Mouse (Mus musculus) embryonic facial prominence, embryonic 11.5 days (tissue): Measurements from ENCODE around the gene Mcpt8. TPM values are rescaled to one million over a fixed set of nuclear protein-coding genes. Genes with fewer than 3 reads are reported as not detected.
"Not testable (repeated sequence)": the region's sequence is repeated elsewhere in the genome, so short reads cannot be mapped to it uniquely, and the experiment has no call there.

Experiments used
- ATAC-seq: fragments of 200-750 bp; cut with Nextera tagmentation; replicated peaks from 2 replicates; pipeline ENCODE4 v1.8.0; 2017; ENCODE audit warnings: low read depth; ENCODE audit not compliant: insufficient number of reproducible peaks, low FRiP score, low TSS enrichment
- DNase-seq: peaks from one replicate; pipeline ENCODE4 v3.0.0-alpha.2; 2015; ENCODE audit warnings: low spot score
- H3K27ac ChIP-seq: fragments of 300-500 bp; sonication (generic); replicated peaks from 2 replicates; pipeline ENCODE4 v1.5.1; 2014; ENCODE audit warnings: mild to moderate bottlenecking, low read depth, low read length, control low read depth
- H3K27me3 ChIP-seq: fragments of 300-500 bp; sonication (generic); 2 replicates; pipeline ENCODE4 v1.6.1; 2014; ENCODE audit warnings: mild to moderate bottlenecking, low read length, moderate library complexity, mixed read lengths; ENCODE audit not compliant: control insufficient read depth, insufficient read depth
- H3K36me3 ChIP-seq: fragments of 300-500 bp; sonication (generic); replicated peaks from 2 replicates; pipeline ENCODE4 v1.6.1; 2014; ENCODE audit warnings: low read depth, mild to moderate bottlenecking, low read length, moderate library complexity, mixed read lengths; ENCODE audit not compliant: control insufficient read depth, insufficient read depth
- H3K4me1 ChIP-seq: fragments of 300-500 bp; sonication (generic); 2 replicates; pipeline ENCODE4 v1.6.1; 2014; ENCODE audit warnings: low read length, mixed read lengths; ENCODE audit not compliant: control insufficient read depth, insufficient read depth
- H3K4me2 ChIP-seq: fragments of 300-500 bp; sonication (generic); 2 replicates; pipeline ENCODE4 v1.6.1; 2014; ENCODE audit warnings: low read depth, mild to moderate bottlenecking, control low read depth, low read length, moderate library complexity
- H3K4me3 ChIP-seq: fragments of 300-500 bp; sonication (generic); 2 replicates; pipeline ENCODE4 v1.5.1; 2014; ENCODE audit warnings: low read depth, low read length, control low read depth
- H3K9ac ChIP-seq: fragments of 300-500 bp; sonication (generic); replicated peaks from 2 replicates; pipeline ENCODE4 v1.6.1; 2014; ENCODE audit warnings: mild to moderate bottlenecking, control low read depth, low read length
- H3K9me3 ChIP-seq: fragments of 300-500 bp; sonication (generic); replicated peaks from 2 replicates; pipeline ENCODE4 v1.6.1; 2016; ENCODE audit warnings: mild to moderate bottlenecking, low read length, inconsistent platforms, mixed read lengths; ENCODE audit not compliant: control insufficient read depth
- WGBS: fragments of 180-500 bp; shearing (Covaris S2); extraction: QIAGEN DNeasy Blood & Tissue Kit; methylation state at CpG from one replicate; pipeline ENCODE4 v1.1.7; 2014; 5-methylcytosine and 5-hydroxymethylcytosine counted together
- microRNA-seq: library from miRNA; unstranded; fragments of <30 nt; microRNA quantifications from one replicate; pipeline ENCODE4, GENCODE M21; 2016; ENCODE audit warnings: borderline number of aligned reads
- polyA plus RNA-seq: library from polyadenylated mRNA; unstranded; fragments of >200 nt; fragmentation: Nextera tagmentation; extraction: Ambion mirVana; gene quantifications from 2 replicates; pipeline ENCODE4 v1.2.1, GENCODE M21; 2014

Gene Mcpt8
- polyA plus RNA-seq, 1 experiment from 2014 or later = not detected

GRCm38 (mm10) chr14:56062213-56062612, 22.9 kb downstream of the Mcpt8 start, which contains the start of gene Mcpt4:
Gene Mcpt4 (minus strand): TSS chr14:56062313.
- ATAC-seq, H3K9ac ChIP-seq, H3K36me3 ChIP-seq, H3K4me2 ChIP-seq, H3K4me1 ChIP-seq, H3K27me3 ChIP-seq, DNase-seq, H3K4me3 ChIP-seq, H3K9me3 ChIP-seq, H3K27ac ChIP-seq: not testable (repeated sequence)
- 79% methylated on average over 3 of the region's 3 CpGs for WGBS

GRCm38 (mm10) chr14:56057722-56058121, 27.4 kb downstream of the Mcpt8 start:
- 81% methylated on average over 4 of the region's 4 CpGs for WGBS
- ATAC-seq (no peak), DNase-seq (no peak)
- Histone ChIP-seq H3K27me3 (no peaks in the 10 kb centered on the region), H3K4me3 (no peak overlapping the region), H3K27ac (no peak overlapping the region), H3K4me2 (no peak overlapping the region), H3K36me3 (no peaks in the 10 kb centered on the region), H3K4me1 (no peaks in the 10 kb centered on the region), H3K9ac (no peak overlapping the region), H3K9me3 (no peaks in the 10 kb centered on the region)

- no peaks in the 10 kb centered on the region for H3K27me3 ChIP-seq
- 78% methylated on average over 3 of the region's 3 CpGs for WGBS
- ATAC-seq (no peak), DNase-seq (no peak)
- H3K9me3 ChIP-seq = no peaks in the 10 kb centered on the region
- H3K4me3 ChIP-seq = no peak overlapping the region
- no peak overlapping the region for H3K4me2 ChIP-seq
- no peak overlapping the region for H3K9ac ChIP-seq
- no peak overlapping the region for H3K27ac ChIP-seq
- H3K4me1 ChIP-seq = no peaks in the 10 kb centered on the region
- H3K36me3 ChIP-seq = no peaks in the 10 kb centered on the region
Observed at GRCm38 (mm10) chr14:56055408-56055807, 29.7 kb downstream of the Mcpt8 start.

GRCm38 (mm10) chr14:56041792-56042191, 43.3 kb downstream of the Mcpt8 start, which contains the start of gene Mcpt2:
Gene Mcpt2 (plus strand): TSS chr14:56042041.
- not testable (repeated sequence) for H3K27ac ChIP-seq, H3K4me3 ChIP-seq, H3K4me2 ChIP-seq, H3K9ac ChIP-seq, H3K4me1 ChIP-seq, H3K27me3 ChIP-seq, H3K36me3 ChIP-seq, DNase-seq, H3K9me3 ChIP-seq, ATAC-seq
- 64% methylated on average over 1 of the region's 1 CpGs for WGBS

GRCm38 (mm10) chr14:56034433-56034832, 50.6 kb downstream of the Mcpt8 start:
- no peaks in the 10 kb centered on the region for H3K27me3 ChIP-seq
- no peaks in the 10 kb centered on the region for H3K36me3 ChIP-seq
- no peak overlapping the region for H3K27ac ChIP-seq
- 84% methylated on average over 2 of the region's 2 CpGs for WGBS
- ATAC-seq (no peak), DNase-seq (no peak)
- no peaks in the 10 kb centered on the region for H3K9me3 ChIP-seq
- H3K4me1 ChIP-seq = no peaks in the 10 kb centered on the region
- no peak overlapping the region for H3K9ac ChIP-seq
- H3K4me2 ChIP-seq = no peak overlapping the region
- H3K4me3 ChIP-seq = no peak overlapping the region

Small RNAs within 50 kb of the gene (microRNA-seq; reads per million reads assigned to microRNA genes)
- not detected for gene Mir6949

Other genes with a start within 250 kb of the Mcpt8 start
- 13.6 and 19.4 TPM in 2 replicates for gene Nynrin, start 231.3 kb downstream of the Mcpt8 start, polyA plus RNA-seq
- 0.07 and 0.17 TPM in 2 replicates for gene Cbln3, start 200.9 kb downstream of the Mcpt8 start, polyA plus RNA-seq
- gene Khnyn, start 200.3 kb downstream of the Mcpt8 start, polyA plus RNA-seq = 10.4 and 11.9 TPM in 2 replicates
- 55.7 and 59.4 TPM in 2 replicates for gene Sdr39u1, start 185.0 kb downstream of the Mcpt8 start, polyA plus RNA-seq
- gene Cma1, start 140.6 kb downstream of the Mcpt8 start, polyA plus RNA-seq = not detected in 2 replicates
- not detected in 2 replicates for gene Cma2, start 134.3 kb downstream of the Mcpt8 start, polyA plus RNA-seq
- gene Mcpt1, start 67.3 kb downstream of the Mcpt8 start, polyA plus RNA-seq = not detected in 2 replicates
- not detected in 2 replicates for gene Mcpt9, start 54.8 kb downstream of the Mcpt8 start, polyA plus RNA-seq
- not detected in 2 replicates for gene Mcpt2, start 43.2 kb downstream of the Mcpt8 start, polyA plus RNA-seq
- gene Mcpt4, start 23.0 kb downstream of the Mcpt8 start, polyA plus RNA-seq = not detected in 2 replicates
- not detected in 2 replicates for gene Ctsg, start 17.3 kb upstream of the Mcpt8 start, polyA plus RNA-seq
- not detected in 2 replicates for gene Gzme, start 35.4 kb upstream of the Mcpt8 start, polyA plus RNA-seq
- gene Gzmd, start 47.3 kb upstream of the Mcpt8 start, polyA plus RNA-seq = not detected in 2 replicates
- not detected in 2 replicates for gene Gzmg, start 74.3 kb upstream of the Mcpt8 start, polyA plus RNA-seq
- gene Gzmn, start 89.3 kb upstream of the Mcpt8 start, polyA plus RNA-seq = not detected in 2 replicates
- gene Gzmf, start 126.1 kb upstream of the Mcpt8 start, polyA plus RNA-seq = not detected in 2 replicates
- not detected in 2 replicates for gene Gzmc, start 149.4 kb upstream of the Mcpt8 start, polyA plus RNA-seq
- gene Gzmb, start 177.0 kb upstream of the Mcpt8 start, polyA plus RNA-seq = not detected in 2 replicates